Mouse (Mus musculus) left cerebral cortex, postnatal 10 days (tissue): Measurements from ENCODE around the gene Cnep1r1. TPM values are rescaled to one million over a fixed set of nuclear protein-coding genes. Genes with fewer than 3 reads are reported as not detected.

Experiments used
- DNase-seq, 2 experiments: peaks; one replicate each; pipeline ENCODE4 v3.0.0; 2021 to 2022; ENCODE audit warnings: low spot score in 2 of 2, mixed read lengths in 1 of 2; ENCODE audit errors: extremely low spot score in 1 of 2
- intact Hi-C: fragments of 180-260 bp; cut with DNase I; formaldehyde crosslinking; loops from one replicate; pipeline ENCODE4 v1.15.1; 2025
- microRNA-seq: library from miRNA; unstranded; fragments of <30 nt; microRNA quantifications from one replicate; pipeline ENCODE4 v1.2.0, GENCODE M21; 2022
- total RNA-seq, 2 experiments: library from RNA; stranded (reverse); gene quantifications; 2 replicates each; pipeline ENCODE4 v1.2.3; 2021

Gene Cnep1r1
- total RNA-seq, 2 experiments from 2014 or later = 29.4 to 32.7 TPM

GRCm38 (mm10) chr8:88175264-88175663 lies 56.7 kb downstream of the Cnep1r1 start:
- no peak for DNase-seq
- intact Hi-C loops = no loop called here

- DNase-seq = no peak
- intact Hi-C loops = no loop called here
These were observed 58.7 kb downstream of the Cnep1r1 start for GRCm38 (mm10) chr8:88177291-88177690.

- intact Hi-C loops = no loop called here
- no peak for DNase-seq
These were observed 64.6 kb downstream of the Cnep1r1 start for GRCm38 (mm10) chr8:88183121-88183520.

Small RNA genes within 50 kb of the gene (microRNA-seq; reads per million reads assigned to microRNA genes)
- 8.0 reads per million, percentile 26 among the genes with 10 or more reads in this experiment for gene Mir7071

Other genes with a start within 250 kb of the Cnep1r1 start
- gene Zfp423, start 159.2 kb upstream of the Cnep1r1 start, total RNA-seq = 10 to 100 TPM; 18.2 to 26.0 TPM
- 10 to 100 TPM; 26.7 to 30.2 TPM for gene Heatr3, start 19.1 kb downstream of the Cnep1r1 start, total RNA-seq
- gene Tent4b, start 80.4 kb downstream of the Cnep1r1 start, total RNA-seq = 10 to 100 TPM; 33.8 to 37.0 TPM
- gene Adcy7, start 153.6 kb downstream of the Cnep1r1 start, total RNA-seq = 10 to 100 TPM in 1 of 2 experiments, 1 to 10 TPM in 1; 9.4 to 10.3 TPM
- 10 to 100 TPM; 57.3 to 59.1 TPM for gene Brd7, start 243.4 kb downstream of the Cnep1r1 start, total RNA-seq